Mouse (Mus musculus) left cerebral cortex, postnatal 36 days (tissue): Measurements from ENCODE around the gene Acsl4. TPM values are rescaled to one million over a fixed set of nuclear protein-coding genes. Genes with fewer than 3 reads are reported as not detected.

ENCODE experiments used
- DNase-seq, 2 experiments: peaks; one replicate each; pipeline ENCODE4 v3.0.0; 2021 to 2022; ENCODE audit warnings: low spot score in 2 of 2, mixed read lengths in 1 of 2
- intact Hi-C: fragments of 180-260 bp; cut with DNase I; formaldehyde crosslinking; loops from one replicate; pipeline ENCODE4 v1.15.1; 2025
- total RNA-seq, 2 experiments: library from RNA; stranded (reverse); gene quantifications; 2 replicates each; pipeline ENCODE4 v1.2.3; 2021

Acsl4 gene
- total RNA-seq, 2 experiments from 2014 or later: 65.6 to 72.2 TPM

GRCm38 (mm10) chrX:142369935-142370334 lies 20.4 kb downstream of the Acsl4 start:
- DNase-seq: no peak
- intact Hi-C loops: no loop called here

- DNase-seq: no peak
- intact Hi-C loops: no loop called here
Measured at GRCm38 (mm10) chrX:142363882-142364281, 26.5 kb downstream of the Acsl4 start.

GRCm38 (mm10) chrX:142359031-142359430 lies 31.3 kb downstream of the Acsl4 start:
- intact Hi-C loops: no loop called here
- no peak for DNase-seq

GRCm38 (mm10) chrX:142358427-142358826 lies 31.9 kb downstream of the Acsl4 start:
- DNase-seq: no peak
- intact Hi-C loops: no loop called here

GRCm38 (mm10) chrX:142336207-142336606 lies 54.1 kb downstream of the Acsl4 start:
- DNase-seq: no peak
- intact Hi-C loops: no loop called here

GRCm38 (mm10) chrX:142335502-142335901 lies 54.8 kb downstream of the Acsl4 start:
- intact Hi-C loops: no loop called here

GRCm38 (mm10) chrX:142325760-142326159 lies 64.6 kb downstream of the Acsl4 start:
- no peak for DNase-seq
- intact Hi-C loops: no loop called here

More at GRCm38 (mm10) chrX:142335502-142335901, 54.8 kb downstream of the Acsl4 start:
- DNase-seq: no peak

GRCm38 (mm10) chrX:142316106-142316505 lies 74.2 kb downstream of the Acsl4 start:
- intact Hi-C loops: no loop called here
- DNase-seq: no peak

GRCm38 (mm10) chrX:142315270-142315669 lies 75.1 kb downstream of the Acsl4 start:
- no peak for DNase-seq
- intact Hi-C loops: loop anchor here (2.0 kb wide), 2 partner anchors 78 to 116 kb away; no protein-coding TSS in a partner anchor

- intact Hi-C loops: loop anchor here (2.0 to 5.0 kb wide), 3 partner anchors 78 to 116 kb away; partner anchors contain the start of gene Nxt2
- DNase-seq: peak; percentile 58 to 77
Measured at GRCm38 (mm10) chrX:142314307-142315024, 75.9 kb downstream of the Acsl4 start.

GRCm38 (mm10) chrX:142310431-142310830 lies 79.9 kb downstream of the Acsl4 start:
- intact Hi-C loops: loop anchor here (5.0 kb wide), 1 partner anchor 83 kb away; the partner anchor contains the start of gene Nxt2
- no peak for DNase-seq

GRCm38 (mm10) chrX:142305869-142306581 lies 84.3 kb downstream of the Acsl4 start, which contains the start of gene Kcne1l:
Gene Kcne1l (minus strand): TSS chrX:142306294.
- no peak for DNase-seq

GRCm38 (mm10) chrX:142305010-142305868 lies 85.1 kb downstream of the Acsl4 start:
- no peak for DNase-seq
- intact Hi-C loops: no loop called here

More at GRCm38 (mm10) chrX:142305869-142306581, 84.3 kb downstream of the Acsl4 start, which contains the start of gene Kcne1l:
- intact Hi-C loops: no loop called here

GRCm38 (mm10) chrX:142304592-142304991 lies 85.7 kb downstream of the Acsl4 start:
- intact Hi-C loops: no loop called here

GRCm38 (mm10) chrX:142303456-142303855 lies 86.9 kb downstream of the Acsl4 start:
- DNase-seq: no peak
- intact Hi-C loops: no loop called here

More at GRCm38 (mm10) chrX:142304592-142304991, 85.7 kb downstream of the Acsl4 start:
- no peak for DNase-seq

GRCm38 (mm10) chrX:142285905-142286304 lies 104.4 kb downstream of the Acsl4 start:
- no peak for DNase-seq
- intact Hi-C loops: no loop called here

GRCm38 (mm10) chrX:142276573-142276972 lies 113.8 kb downstream of the Acsl4 start:
- intact Hi-C loops: no loop called here

GRCm38 (mm10) chrX:142276031-142276430 lies 114.3 kb downstream of the Acsl4 start:
- intact Hi-C loops: no loop called here
- DNase-seq: no peak

More at GRCm38 (mm10) chrX:142276573-142276972, 113.8 kb downstream of the Acsl4 start:
- DNase-seq: no peak
